Mouse (Mus musculus): Measurements from ENCODE around the gene Rfx4. TPM values are rescaled to one million over a fixed set of nuclear protein-coding genes. Genes with fewer than 3 reads are reported as not detected.

Rfx4 gene
- polyA plus RNA-seq, 1 experiment = 0.70 TPM

DNA sequence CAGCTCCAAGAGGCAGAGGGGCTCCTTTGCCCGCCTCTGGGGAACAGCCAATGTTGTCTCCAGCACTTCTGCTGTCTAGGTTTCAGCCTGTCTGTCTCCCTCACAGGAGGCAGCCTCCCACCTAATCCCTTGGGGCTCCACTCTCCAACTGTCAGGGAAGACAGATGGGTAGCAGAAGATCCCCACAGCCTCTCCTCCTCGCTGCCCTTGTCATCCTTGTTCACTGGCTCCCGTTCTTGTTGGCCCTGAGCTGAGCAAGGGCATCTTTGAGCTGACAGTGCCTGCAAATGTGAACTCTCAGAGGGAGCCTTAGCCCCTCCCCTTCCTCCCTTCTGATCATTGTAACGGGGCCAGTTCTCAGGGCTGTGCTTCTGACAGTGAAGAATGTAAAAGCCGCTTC, 147.9 kb downstream of the Rfx4 start:
- no peak for TF ChIP-seq POLR2A (IDR thresholded peaks at IDR 0.05; ENCODE audit: low read depth, low read length)
- TF ChIP-seq CTCF (IDR thresholded peaks at IDR 0.05; ENCODE audit: borderline replicate concordance, insufficient read depth, low read length) = no peak
- H3K4me1 ChIP-seq (ENCODE audit: control insufficient read depth, insufficient read depth, low read length) = no peaks in the 10 kb centered on the region
- H3K4me3 ChIP-seq (ENCODE audit: insufficient read depth, low read length) = no peak overlapping the region
- no peak overlapping the region for H3K27ac ChIP-seq (ENCODE audit: insufficient read depth, low read length)

DNA sequence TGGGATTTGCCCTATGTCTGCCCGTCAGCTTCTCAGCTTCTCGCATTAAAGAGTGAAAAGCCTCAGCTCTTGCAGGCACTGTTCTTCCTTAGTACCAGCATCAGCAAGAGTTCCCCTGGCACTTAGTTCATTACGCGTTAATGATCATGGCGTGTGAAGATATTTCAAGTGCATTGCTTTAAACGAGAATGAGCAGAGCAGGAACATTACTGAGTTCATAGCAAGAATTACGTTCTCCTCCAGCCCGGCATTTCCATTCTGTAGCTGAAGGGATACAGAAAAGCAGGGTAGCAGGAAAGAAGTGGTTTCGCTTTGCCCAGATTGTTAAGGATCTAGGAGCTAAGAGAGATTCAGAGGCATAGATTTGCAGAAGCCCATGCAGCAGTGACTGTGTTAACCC, 151.0 kb downstream of the Rfx4 start:
- TF ChIP-seq POLR2A (IDR thresholded peaks at IDR 0.05; ENCODE audit: low read depth, low read length) (no peak), CTCF (IDR thresholded peaks at IDR 0.05; ENCODE audit: borderline replicate concordance, insufficient read depth, low read length) (no peak)
- Histone ChIP-seq H3K4me3 (ENCODE audit: insufficient read depth, low read length) (no peak overlapping the region), H3K27ac (ENCODE audit: insufficient read depth, low read length) (no peak overlapping the region), H3K4me1 (ENCODE audit: control insufficient read depth, insufficient read depth, low read length) (no peaks in the 10 kb centered on the region)

DNA sequence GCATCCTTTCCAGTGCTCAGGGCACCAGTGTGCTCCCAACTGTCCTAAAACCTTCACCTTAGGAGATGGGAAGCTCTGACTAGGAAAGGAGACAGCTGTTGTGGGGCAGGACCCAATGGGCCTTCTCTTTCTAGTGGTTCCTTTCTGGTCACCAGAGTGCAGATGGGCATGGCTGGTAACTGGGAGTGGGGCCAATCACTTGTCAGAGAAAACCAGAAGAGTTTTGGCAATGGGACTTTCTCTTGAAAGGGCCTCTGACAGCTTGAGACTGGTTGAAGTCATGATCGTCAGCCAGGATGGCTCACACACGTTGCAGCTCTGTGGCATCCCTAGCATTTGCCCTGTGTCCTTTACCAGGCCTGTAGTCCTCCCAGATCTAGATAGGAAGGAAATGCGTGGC, 152.1 kb downstream of the Rfx4 start:
- H3K27ac ChIP-seq (ENCODE audit: insufficient read depth, low read length) = no peak overlapping the region
- no peak overlapping the region for H3K4me3 ChIP-seq (ENCODE audit: insufficient read depth, low read length)

DNA sequence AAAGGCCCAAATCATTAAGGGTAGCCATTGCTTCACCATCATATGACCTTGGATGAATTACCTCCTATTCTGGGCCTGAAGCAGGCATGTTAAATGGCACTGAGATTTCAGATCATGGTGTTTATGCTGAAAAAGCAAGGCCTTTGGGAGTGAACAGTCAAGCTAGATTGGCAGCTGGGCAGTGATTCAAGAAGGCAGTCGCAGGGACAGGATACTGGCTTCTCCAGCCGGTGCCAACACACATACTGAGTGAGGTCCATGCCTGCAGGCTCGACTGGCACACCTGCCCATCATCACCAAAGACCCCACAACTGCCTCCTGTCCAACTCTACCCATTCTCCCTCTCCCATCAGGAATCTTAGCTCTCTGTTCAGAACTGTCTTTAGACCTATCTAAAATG, 152.6 kb downstream of the Rfx4 start:
- H3K4me3 ChIP-seq (ENCODE audit: insufficient read depth, low read length) = no peak overlapping the region
- H3K4me1 ChIP-seq (ENCODE audit: control insufficient read depth, insufficient read depth, low read length) = no peaks in the 10 kb centered on the region
- H3K27ac ChIP-seq (ENCODE audit: insufficient read depth, low read length) = no peak overlapping the region
- TF ChIP-seq POLR2A (IDR thresholded peaks at IDR 0.05; ENCODE audit: low read depth, low read length) = no peak
- no peak for TF ChIP-seq CTCF (IDR thresholded peaks at IDR 0.05; ENCODE audit: borderline replicate concordance, insufficient read depth, low read length)

More for the DNA sequence above, 152.1 kb downstream of the Rfx4 start:
- H3K4me1 ChIP-seq (ENCODE audit: control insufficient read depth, insufficient read depth, low read length) = no peaks in the 10 kb centered on the region
- TF ChIP-seq CTCF (IDR thresholded peaks at IDR 0.05; ENCODE audit: borderline replicate concordance, insufficient read depth, low read length) (no peak), POLR2A (IDR thresholded peaks at IDR 0.05; ENCODE audit: low read depth, low read length) (no peak)

DNA sequence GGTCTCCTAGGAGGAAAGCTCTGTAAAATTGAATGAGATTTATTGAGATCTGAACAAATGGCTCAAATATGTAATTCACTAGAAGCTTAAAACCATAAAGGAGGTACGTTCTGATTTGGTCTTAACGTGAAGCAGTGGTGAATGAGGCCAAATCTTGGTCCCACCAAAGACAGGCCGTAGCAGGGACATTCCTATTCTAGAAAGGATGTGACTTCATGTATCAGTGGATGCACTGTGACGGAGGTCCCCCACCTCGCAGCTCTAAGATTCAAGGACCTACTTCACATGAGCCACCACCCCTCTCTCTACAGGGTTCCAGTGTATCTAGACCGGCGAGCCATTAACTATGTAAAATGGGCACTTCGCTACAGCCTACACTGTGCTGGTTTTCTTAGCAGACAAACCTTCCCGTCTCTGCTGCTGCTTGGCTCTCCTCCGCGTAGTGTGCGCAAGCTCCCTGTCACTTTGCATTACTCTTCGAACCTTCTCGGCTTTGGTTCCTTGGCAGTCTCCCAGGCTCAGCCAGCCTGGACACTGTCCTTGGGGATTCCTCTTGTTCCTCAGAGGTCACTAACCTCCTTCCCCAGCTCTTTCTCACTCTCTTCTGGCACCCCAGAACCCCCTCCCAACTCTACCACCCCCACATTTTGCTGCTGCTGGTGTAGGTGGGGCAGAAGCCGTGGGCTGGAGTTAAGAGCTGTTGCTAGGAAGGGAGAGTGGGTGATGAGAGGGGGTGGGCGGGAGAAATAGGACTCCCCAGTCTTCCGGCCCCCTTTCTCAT, 153.3 kb downstream of the Rfx4 start:
- Histone ChIP-seq H3K27ac (ENCODE audit: insufficient read depth, low read length) (no peak overlapping the region), H3K4me3 (ENCODE audit: insufficient read depth, low read length) (no peak overlapping the region), H3K4me1 (ENCODE audit: control insufficient read depth, insufficient read depth, low read length) (no peaks in the 10 kb centered on the region)
- no peak for TF ChIP-seq CTCF (IDR thresholded peaks at IDR 0.05; ENCODE audit: borderline replicate concordance, insufficient read depth, low read length)
- TF ChIP-seq POLR2A (IDR thresholded peaks at IDR 0.05; ENCODE audit: low read depth, low read length) = no peak

DNA sequence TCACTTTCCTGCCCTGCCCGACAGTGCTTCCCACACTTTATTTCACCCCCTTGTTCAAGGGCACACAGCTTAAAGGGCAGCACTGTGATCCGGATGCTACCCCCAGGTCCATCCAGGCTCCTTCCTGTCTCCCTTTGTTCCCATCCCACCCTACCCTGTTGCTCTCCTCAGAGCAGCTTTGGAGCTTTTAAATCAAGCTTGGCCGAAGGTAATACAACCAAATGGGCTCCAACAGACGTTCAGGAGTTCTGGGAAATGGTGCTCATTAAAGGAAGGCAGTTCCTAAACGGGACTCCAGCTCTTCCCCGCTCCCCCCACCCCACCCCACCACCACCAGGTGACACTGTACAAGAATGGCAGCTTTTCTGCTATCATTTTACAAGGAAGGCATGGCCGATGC, 154.3 kb downstream of the Rfx4 start:
- Histone ChIP-seq H3K4me3 (ENCODE audit: insufficient read depth, low read length) (no peak overlapping the region), H3K4me1 (ENCODE audit: control insufficient read depth, insufficient read depth, low read length) (no peaks in the 10 kb centered on the region), H3K27ac (ENCODE audit: insufficient read depth, low read length) (no peak overlapping the region)
- TF ChIP-seq CTCF (IDR thresholded peaks at IDR 0.05; ENCODE audit: borderline replicate concordance, insufficient read depth, low read length) (no peak), POLR2A (IDR thresholded peaks at IDR 0.05; ENCODE audit: low read depth, low read length) (no peak)

DNA sequence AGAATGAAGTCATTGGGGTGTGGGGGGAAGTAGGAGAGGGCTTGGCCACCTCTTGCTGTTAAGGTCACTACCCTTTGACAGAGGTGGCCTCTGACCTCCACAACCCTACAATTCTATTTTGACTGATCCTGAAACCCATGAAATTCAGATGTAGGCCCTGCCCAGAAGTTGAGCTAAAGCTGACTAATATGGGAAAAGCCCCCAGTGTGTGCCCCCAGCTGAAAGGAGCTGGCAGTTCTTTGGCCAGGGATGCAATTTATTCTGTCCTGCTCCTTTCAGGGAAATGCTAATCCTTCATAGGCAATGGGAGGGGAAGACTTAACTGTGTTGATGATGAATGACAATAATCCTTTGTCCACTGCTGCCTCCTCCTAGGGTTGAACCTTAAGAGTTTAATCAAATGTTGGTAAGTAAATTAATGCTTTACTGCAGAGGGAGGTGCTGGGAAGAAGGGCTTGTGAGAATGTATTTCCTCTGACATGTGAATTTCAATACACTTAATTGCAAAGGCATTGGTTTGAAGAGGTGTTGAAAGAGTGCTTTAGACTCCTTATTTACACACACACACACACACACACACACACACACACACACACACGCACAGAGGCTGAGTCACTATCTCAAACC, 155.0 kb downstream of the Rfx4 start:
- H3K4me1 ChIP-seq (ENCODE audit: control insufficient read depth, insufficient read depth, low read length) = no peaks in the 10 kb centered on the region
- no peak for TF ChIP-seq POLR2A (IDR thresholded peaks at IDR 0.05; ENCODE audit: low read depth, low read length)
- TF ChIP-seq CTCF (IDR thresholded peaks at IDR 0.05; ENCODE audit: borderline replicate concordance, insufficient read depth, low read length) = no peak

DNA sequence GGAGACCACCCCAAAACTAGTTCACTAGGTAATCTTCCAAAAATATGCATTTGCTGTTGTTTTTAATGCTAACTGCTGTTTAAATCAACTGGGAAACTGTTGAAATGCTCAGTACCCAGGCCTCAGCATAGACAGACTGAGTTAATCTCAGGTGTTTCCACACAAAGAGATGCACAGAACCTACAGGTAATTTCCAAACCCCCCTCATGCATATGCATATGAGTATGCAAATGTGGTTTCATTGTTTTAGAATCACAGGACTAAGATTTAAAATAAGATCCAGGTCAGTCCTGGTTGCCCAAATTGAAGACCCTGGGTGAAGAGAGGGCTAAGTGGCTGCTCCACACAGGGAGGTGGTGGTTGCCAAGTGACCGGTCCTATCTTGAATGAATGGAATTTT, 157.3 kb downstream of the Rfx4 start:
- Histone ChIP-seq H3K4me1 (ENCODE audit: control insufficient read depth, insufficient read depth, low read length) (no peaks in the 10 kb centered on the region), H3K4me3 (ENCODE audit: insufficient read depth, low read length) (no peak overlapping the region), H3K27ac (ENCODE audit: insufficient read depth, low read length) (no peak overlapping the region)
- TF ChIP-seq CTCF (IDR thresholded peaks at IDR 0.05; ENCODE audit: borderline replicate concordance, insufficient read depth, low read length) (no peak), POLR2A (IDR thresholded peaks at IDR 0.05; ENCODE audit: low read depth, low read length) (no peak)

More for the DNA sequence above, 155.0 kb downstream of the Rfx4 start:
- Histone ChIP-seq H3K4me3 (ENCODE audit: insufficient read depth, low read length) (no peak overlapping the region), H3K27ac (ENCODE audit: insufficient read depth, low read length) (no peak overlapping the region)

DNA sequence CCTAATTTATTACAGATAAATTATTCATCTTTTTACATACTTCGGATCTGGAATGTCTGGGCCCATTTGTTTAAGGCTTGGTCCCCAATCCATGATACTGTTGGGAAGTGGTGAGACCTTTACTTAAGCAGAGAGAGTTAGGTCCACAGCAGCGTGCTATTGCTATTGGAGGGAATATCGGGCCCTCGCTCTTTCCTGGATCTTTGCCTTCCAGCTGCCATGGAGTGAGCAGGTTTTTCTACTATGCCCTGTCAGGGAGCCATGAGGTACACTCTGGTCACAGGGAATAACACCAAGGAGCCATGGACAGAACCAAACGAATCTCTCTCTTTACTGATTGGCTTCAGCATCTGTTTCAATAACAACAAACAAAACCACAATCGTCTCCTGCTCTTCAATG, 159.6 kb downstream of the Rfx4 start:
- H3K4me1 ChIP-seq (ENCODE audit: control insufficient read depth, insufficient read depth, low read length) = no peaks in the 10 kb centered on the region
- H3K27ac ChIP-seq (ENCODE audit: insufficient read depth, low read length) = no peak overlapping the region
- no peak overlapping the region for H3K4me3 ChIP-seq (ENCODE audit: insufficient read depth, low read length)
- no peak for TF ChIP-seq POLR2A (IDR thresholded peaks at IDR 0.05; ENCODE audit: low read depth, low read length)
- TF ChIP-seq CTCF (IDR thresholded peaks at IDR 0.05; ENCODE audit: borderline replicate concordance, insufficient read depth, low read length) = no peak

All from embryonic fibroblast, embryonic 13.5 days (primary cell).